Mouse (Mus musculus): ENCODE data around the gene Tmem88b.
A peak's percentile ranks its signal among the peaks of the same experiment; 100 is the strongest.

Gene Tmem88b

GRCm38 (mm10) chr4:155788300-155788699 lies 2.6 kb upstream of the Tmem88b start:
- no peak for DNase-seq

- no peak for DNase-seq
Observed at GRCm38 (mm10) chr4:155785246-155785645, 428 bp downstream of the Tmem88b start.

GRCm38 (mm10) chr4:155784081-155784701 lies 1.5 kb downstream of the Tmem88b start:
- DNase-seq, result peak; percentile 70 to 72

- no peak for DNase-seq
Observed at GRCm38 (mm10) chr4:155783486-155784080, 2.1 kb downstream of the Tmem88b start.

GRCm38 (mm10) chr4:155780895-155781294 lies 4.8 kb downstream of the Tmem88b start:
- DNase-seq, result no peak

- no peak for DNase-seq
Observed at GRCm38 (mm10) chr4:155779498-155779897, 6.2 kb downstream of the Tmem88b start.

GRCm38 (mm10) chr4:155777816-155778215 lies 7.9 kb downstream of the Tmem88b start:
- DNase-seq, result no peak

GRCm38 (mm10) chr4:155776704-155777335 lies 8.9 kb downstream of the Tmem88b start:
- DNase-seq, result no peak

- no peak for DNase-seq
Observed at GRCm38 (mm10) chr4:155775855-155776254, 9.8 kb downstream of the Tmem88b start.

- peak; percentile 55 to 61 for DNase-seq
Observed at GRCm38 (mm10) chr4:155774971-155775740, 10.5 kb downstream of the Tmem88b start.

GRCm38 (mm10) chr4:155774280-155774754 lies 11.4 kb downstream of the Tmem88b start, which contains the start of gene Vwa1:
Gene Vwa1 (minus strand): TSS chr4:155774698.
- peak; percentile 88 to 92 for DNase-seq

- no peak for DNase-seq
Observed at GRCm38 (mm10) chr4:155773335-155774078, 12.2 kb downstream of the Tmem88b start.

GRCm38 (mm10) chr4:155772786-155773185 lies 12.9 kb downstream of the Tmem88b start:
- DNase-seq, result no peak

- DNase-seq, result no peak
Observed at GRCm38 (mm10) chr4:155771706-155772105, 14.0 kb downstream of the Tmem88b start.

- DNase-seq, result no peak
Observed at GRCm38 (mm10) chr4:155770626-155771025, 15.0 kb downstream of the Tmem88b start.

GRCm38 (mm10) chr4:155769880-155770512 lies 15.7 kb downstream of the Tmem88b start:
- DNase-seq, result peak; percentile 89 to 92

- DNase-seq, result no peak
Observed at GRCm38 (mm10) chr4:155769496-155769879, 16.2 kb downstream of the Tmem88b start.

GRCm38 (mm10) chr4:155762357-155762756 lies 23.3 kb downstream of the Tmem88b start:
- DNase-seq, result no peak

GRCm38 (mm10) chr4:155761356-155762099 lies 24.1 kb downstream of the Tmem88b start:
- no peak for DNase-seq

- peak; percentile 95 for DNase-seq
Observed at GRCm38 (mm10) chr4:155760613-155761355, 24.9 kb downstream of the Tmem88b start, which contains the start of gene Atad3a. Gene Atad3a (minus strand): TSS chr4:155761093.
